Mouse (Mus musculus): ENCODE results near the gene Galnt2.

GRCm38 (mm10) chr8:124240932-124241331, 9.7 kb downstream of the Galnt2 start:
- TF ChIP-seq USF1 (IDR thresholded peaks at IDR 0.05; ENCODE audit: low read depth) (no peak), MAX (IDR thresholded peaks at IDR 0.05) (no peak), CTCF (IDR thresholded peaks at IDR 0.05; ENCODE audit: control insufficient read depth, insufficient read depth, insufficient read length) (no peak), MYOD1 (IDR thresholded peaks at IDR 0.05; ENCODE audit: control insufficient read depth, insufficient read length, low read depth) (no peak)

Measured in C2C12 (cell line).